Mouse (Mus musculus): ENCODE measurements around the gene Notch2. TPM values are rescaled to one million over a fixed set of nuclear protein-coding genes. Genes with fewer than 3 reads are reported as not detected.

The Notch2 gene
- polyA plus RNA-seq, 1 experiment from 2014 or later, result 11.5 TPM

DNA sequence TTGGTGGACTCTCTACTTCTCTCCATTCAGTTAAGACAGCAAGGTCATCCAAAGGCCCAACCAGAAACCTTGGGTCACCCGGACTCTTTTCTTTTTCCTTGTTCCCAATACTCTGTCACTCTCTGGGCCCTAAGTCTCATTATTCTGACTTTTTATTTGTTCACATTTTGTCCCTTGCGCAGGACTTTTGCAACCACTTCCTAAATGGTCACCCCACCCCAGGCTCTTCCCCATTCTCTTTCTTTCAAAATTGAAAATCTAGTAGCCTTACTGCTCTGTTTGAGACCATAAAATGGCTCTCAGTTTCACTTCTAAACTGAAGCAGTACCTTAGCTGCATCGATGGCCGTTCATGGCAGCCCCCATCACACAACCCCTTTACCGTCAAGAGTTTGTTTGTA is 18.5 kb upstream of the Notch2 start:
- 87% methylated on average over 5 of the region's 5 CpGs for WGBS
- no peak overlapping the region for H3K9ac ChIP-seq
- no peak for ATAC-seq (replicated peaks; ENCODE audit: insufficient number of reproducible peaks, insufficient read depth, low FRiP score, low read depth)

GRCm38 (mm10) chr3:97998349-97998748 is 15.0 kb upstream of the Notch2 start:
- no peaks in the 10 kb centered on the region for H3K9me3 ChIP-seq (replicated peaks)
- no peak overlapping the region for H3K27ac ChIP-seq
- no peak for ATAC-seq (replicated peaks; ENCODE audit: insufficient number of reproducible peaks, insufficient read depth, low FRiP score, low read depth)
- no peak overlapping the region for H3K9ac ChIP-seq
- WGBS, result 72% methylated on average over 4 of the region's 4 CpGs
- H3K4me3 ChIP-seq, result no peak overlapping the region
- H3K4me2 ChIP-seq, result no peak overlapping the region
- H3K4me1 ChIP-seq (replicated peaks), result no peaks in the 10 kb centered on the region
- H3K27me3 ChIP-seq, result no peaks in the 10 kb centered on the region
- no peaks in the 10 kb centered on the region for H3K36me3 ChIP-seq

More for the DNA sequence above, 18.5 kb upstream of the Notch2 start:
- H3K27me3 ChIP-seq, result no peaks in the 10 kb centered on the region
- no peak overlapping the region for H3K4me2 ChIP-seq
- H3K4me1 ChIP-seq (replicated peaks), result no peaks in the 10 kb centered on the region
- H3K4me3 ChIP-seq, result no peak overlapping the region
- H3K27ac ChIP-seq, result no peak overlapping the region
- H3K36me3 ChIP-seq, result no peaks in the 10 kb centered on the region
- no peaks in the 10 kb centered on the region for H3K9me3 ChIP-seq (replicated peaks)

DNA sequence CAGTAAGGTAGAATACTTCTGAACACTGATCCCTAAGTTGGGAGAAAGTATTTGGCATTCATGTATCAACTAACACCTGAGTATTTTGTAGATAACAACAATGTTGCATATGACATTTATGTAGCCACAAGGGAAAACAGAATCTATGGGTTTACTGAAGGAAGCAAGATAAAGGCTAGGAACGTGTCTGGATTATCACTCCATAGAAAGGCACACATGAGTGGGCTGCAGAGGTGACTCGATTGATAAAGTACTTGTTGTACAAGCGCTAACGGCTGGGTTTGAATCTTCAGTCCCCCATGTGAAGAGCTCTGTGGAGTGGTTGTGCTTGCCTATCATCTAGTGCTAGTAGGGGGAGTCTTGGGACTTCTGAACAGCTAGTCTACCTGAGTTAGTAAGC is 9.8 kb upstream of the Notch2 start:
- no peak overlapping the region for H3K27ac ChIP-seq
- H3K27me3 ChIP-seq, result peaks cover 6% of the 10 kb centered on the region; the same call in 1 of the 2 replicates
- no peaks in the 10 kb centered on the region for H3K36me3 ChIP-seq
- H3K4me3 ChIP-seq, result no peak overlapping the region
- no peak overlapping the region for H3K4me2 ChIP-seq
- H3K4me1 ChIP-seq (replicated peaks), result no peaks in the 10 kb centered on the region
- no peak overlapping the region for H3K9ac ChIP-seq
- ATAC-seq (replicated peaks; ENCODE audit: insufficient number of reproducible peaks, insufficient read depth, low FRiP score, low read depth), result no peak
- H3K9me3 ChIP-seq (replicated peaks), result no peaks in the 10 kb centered on the region
- WGBS, result 46% methylated on average over 4 of the region's 4 CpGs

DNA sequence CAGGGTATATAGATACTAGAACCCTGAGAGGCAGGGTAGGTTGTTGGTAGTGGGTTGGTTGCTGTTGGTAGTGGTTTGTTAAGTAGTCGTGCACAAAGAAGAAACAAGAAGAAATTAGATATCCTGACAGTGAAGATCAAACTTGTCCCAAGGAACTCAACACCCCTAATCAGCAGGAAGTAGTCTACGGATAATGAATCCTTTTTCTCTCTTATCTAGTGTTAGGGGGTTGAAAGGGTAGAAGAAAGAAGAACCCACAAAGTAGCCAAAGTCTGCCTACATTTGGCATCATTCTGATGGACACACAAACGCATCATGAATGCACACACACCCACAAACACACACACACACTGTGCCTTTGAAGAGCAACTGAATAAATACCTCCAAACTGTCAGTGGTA is 9.1 kb upstream of the Notch2 start:
- Histone ChIP-seq H3K9me3 (replicated peaks) (no peaks in the 10 kb centered on the region), H3K4me3 (no peak overlapping the region), H3K4me2 (no peak overlapping the region), H3K27ac (no peak overlapping the region), H3K36me3 (no peaks in the 10 kb centered on the region), H3K4me1 (replicated peaks) (no peaks in the 10 kb centered on the region), H3K9ac (no peak overlapping the region), H3K27me3 (peaks cover 6% of the 10 kb centered on the region; the same call in 1 of the 2 replicates)
- WGBS, result 47% methylated on average over 3 of the region's 3 CpGs
- ATAC-seq (replicated peaks; ENCODE audit: insufficient number of reproducible peaks, insufficient read depth, low FRiP score, low read depth), result no peak

DNA sequence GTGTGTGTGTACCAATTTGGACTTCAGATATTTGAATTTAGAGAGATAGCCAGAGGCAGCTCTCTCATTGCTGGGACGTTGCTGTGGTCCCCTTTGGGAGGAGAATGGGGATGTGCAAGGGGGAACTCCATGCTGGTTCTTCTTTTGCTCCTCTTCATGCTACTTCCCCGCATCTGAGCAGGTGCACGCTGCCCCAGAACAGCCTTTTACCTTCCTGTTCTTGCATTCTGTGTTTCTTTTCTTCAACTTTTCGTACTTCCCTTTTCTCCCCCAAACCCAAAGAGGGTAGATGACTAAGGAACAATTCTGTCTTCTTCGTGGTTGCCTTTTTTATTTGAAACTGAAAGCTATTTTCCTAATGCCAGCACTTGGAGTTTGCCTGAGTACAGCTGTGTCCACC is 8.0 kb upstream of the Notch2 start:
- no peak overlapping the region for H3K27ac ChIP-seq
- 69% methylated on average over 5 of the region's 5 CpGs for WGBS
- H3K36me3 ChIP-seq, result no peaks in the 10 kb centered on the region
- H3K4me2 ChIP-seq, result no peak overlapping the region
- H3K27me3 ChIP-seq, result peaks cover 6% of the 10 kb centered on the region; the same call in 1 of the 2 replicates
- H3K9ac ChIP-seq, result no peak overlapping the region
- ATAC-seq (replicated peaks; ENCODE audit: insufficient number of reproducible peaks, insufficient read depth, low FRiP score, low read depth), result no peak
- no peaks in the 10 kb centered on the region for H3K9me3 ChIP-seq (replicated peaks)
- H3K4me3 ChIP-seq, result no peak overlapping the region
- no peaks in the 10 kb centered on the region for H3K4me1 ChIP-seq (replicated peaks)

DNA sequence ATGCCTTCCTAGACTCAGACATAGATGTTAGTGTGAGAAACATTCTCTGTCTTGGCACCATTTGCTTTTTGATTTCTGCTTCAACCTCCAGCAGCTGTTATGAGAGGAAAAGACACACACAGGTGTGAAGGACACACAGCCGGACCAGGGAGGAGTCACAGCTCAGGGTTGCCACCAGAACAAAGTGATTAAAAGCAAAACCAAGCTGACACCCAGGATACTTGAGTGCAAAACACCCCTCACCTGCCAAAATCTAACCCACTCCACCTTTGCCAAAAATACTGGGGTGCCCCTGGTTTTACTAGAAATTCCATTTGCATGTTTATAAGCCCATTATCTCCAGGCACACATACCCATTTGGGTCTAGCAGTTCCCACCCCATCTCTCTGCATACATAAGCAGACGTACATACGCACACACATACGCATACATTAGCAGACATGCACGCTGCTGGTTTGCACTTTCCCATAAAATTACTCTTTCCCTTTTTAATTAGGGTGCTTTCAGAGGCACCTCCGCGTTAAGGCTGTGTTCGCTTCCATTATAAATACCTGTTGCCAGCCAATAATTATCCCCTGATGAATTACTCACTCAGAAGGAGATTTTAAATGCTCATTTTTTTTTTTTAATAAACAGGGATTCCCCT is 7.2 kb upstream of the Notch2 start:
- Histone ChIP-seq H3K9me3 (replicated peaks) (no peaks in the 10 kb centered on the region), H3K9ac (no peak overlapping the region), H3K4me1 (replicated peaks) (no peaks in the 10 kb centered on the region), H3K36me3 (no peaks in the 10 kb centered on the region), H3K4me3 (no peak overlapping the region), H3K27me3 (peaks cover 6% of the 10 kb centered on the region; the same call in 1 of the 2 replicates), H3K27ac (no peak overlapping the region), H3K4me2 (no peak overlapping the region)
- no peak for ATAC-seq (replicated peaks; ENCODE audit: insufficient number of reproducible peaks, insufficient read depth, low FRiP score, low read depth)
- WGBS, result 87% methylated on average over 8 of the region's 8 CpGs

DNA sequence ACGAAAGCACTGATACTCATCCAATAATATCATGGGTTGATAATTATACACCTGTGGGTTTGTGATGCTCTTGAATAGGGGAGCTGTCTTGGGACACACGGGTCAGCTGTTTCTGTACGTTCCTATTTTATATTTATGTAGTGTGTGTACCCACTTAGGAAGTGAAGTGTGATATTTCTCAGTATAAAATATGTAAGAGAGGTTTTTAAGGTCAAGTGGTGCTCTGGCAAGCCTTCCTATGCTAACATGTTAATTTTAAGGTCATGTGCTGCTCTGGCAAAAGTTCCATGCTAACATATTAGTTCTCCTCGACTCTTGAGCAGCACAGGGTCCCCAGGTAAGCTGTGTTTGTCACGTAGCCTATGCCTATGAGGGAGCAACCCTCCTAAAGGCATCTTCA is 6.4 kb upstream of the Notch2 start:
- no peak for ATAC-seq (replicated peaks; ENCODE audit: insufficient number of reproducible peaks, insufficient read depth, low FRiP score, low read depth)
- Histone ChIP-seq H3K27ac (no peak overlapping the region), H3K9ac (no peak overlapping the region), H3K9me3 (replicated peaks) (no peaks in the 10 kb centered on the region), H3K4me2 (no peak overlapping the region), H3K36me3 (no peaks in the 10 kb centered on the region), H3K4me3 (no peak overlapping the region), H3K4me1 (replicated peaks) (no peaks in the 10 kb centered on the region), H3K27me3 (peaks cover 6% of the 10 kb centered on the region; the same call in 1 of the 2 replicates)
- WGBS, result 83% methylated on average over 5 of the region's 5 CpGs

GRCm38 (mm10) chr3:98008143-98008542 is 5.2 kb upstream of the Notch2 start:
- peaks cover 6% of the 10 kb centered on the region; the same call in 1 of the 2 replicates for H3K27me3 ChIP-seq
- no peaks in the 10 kb centered on the region for H3K9me3 ChIP-seq (replicated peaks)
- no peak overlapping the region for H3K9ac ChIP-seq
- WGBS, result 76% methylated on average over 6 of the region's 6 CpGs
- no peak overlapping the region for H3K27ac ChIP-seq
- H3K4me3 ChIP-seq, result no peak overlapping the region
- no peak for ATAC-seq (replicated peaks; ENCODE audit: insufficient number of reproducible peaks, insufficient read depth, low FRiP score, low read depth)
- no peaks in the 10 kb centered on the region for H3K36me3 ChIP-seq
- peaks cover 4% of the 10 kb centered on the region; the same call in 1 of the 2 replicates for H3K4me1 ChIP-seq (replicated peaks)
- H3K4me2 ChIP-seq, result no peak overlapping the region

DNA sequence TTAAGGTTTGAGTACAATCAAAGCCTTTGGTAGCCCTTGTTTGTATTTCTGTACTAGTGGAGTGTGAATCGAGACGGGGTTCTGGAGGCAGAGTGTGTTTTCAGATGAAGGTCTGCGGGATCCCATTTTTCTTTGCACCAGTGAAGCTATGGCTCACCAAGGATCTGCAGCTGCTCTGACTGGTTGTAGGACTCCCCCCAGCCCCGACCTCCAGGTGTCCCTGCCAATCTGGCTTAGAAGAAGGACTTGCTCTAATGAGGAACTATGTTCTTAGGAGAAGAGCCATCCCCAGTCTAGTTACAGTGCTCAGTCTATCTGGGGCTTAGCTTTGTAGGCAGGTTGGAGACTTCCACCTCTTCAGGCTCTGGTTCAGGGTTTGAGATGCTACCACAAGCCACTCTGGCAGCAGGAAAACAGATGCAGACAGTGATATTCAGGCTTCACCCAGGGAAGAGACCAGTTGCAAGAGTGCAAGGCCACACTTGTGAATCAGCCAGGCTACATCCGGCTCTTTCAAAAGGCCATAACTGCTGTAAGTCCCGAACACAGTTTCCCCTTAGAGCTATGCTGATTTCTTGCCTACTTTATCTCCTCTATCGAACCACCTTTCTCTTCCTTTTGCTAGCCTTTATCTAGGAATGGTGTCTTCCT is 4.0 kb upstream of the Notch2 start:
- Histone ChIP-seq H3K36me3 (no peaks in the 10 kb centered on the region), H3K4me3 (no peak overlapping the region), H3K4me1 (replicated peaks) (peaks cover 4% of the 10 kb centered on the region; the same call in 1 of the 2 replicates), H3K27me3 (peaks cover 6% of the 10 kb centered on the region; the same call in 1 of the 2 replicates), H3K4me2 (no peak overlapping the region), H3K27ac (no peak overlapping the region), H3K9me3 (replicated peaks) (no peaks in the 10 kb centered on the region), H3K9ac (no peak overlapping the region)
- WGBS, result 64% methylated on average over 7 of the region's 7 CpGs
- no peak for ATAC-seq (replicated peaks; ENCODE audit: insufficient number of reproducible peaks, insufficient read depth, low FRiP score, low read depth)

DNA sequence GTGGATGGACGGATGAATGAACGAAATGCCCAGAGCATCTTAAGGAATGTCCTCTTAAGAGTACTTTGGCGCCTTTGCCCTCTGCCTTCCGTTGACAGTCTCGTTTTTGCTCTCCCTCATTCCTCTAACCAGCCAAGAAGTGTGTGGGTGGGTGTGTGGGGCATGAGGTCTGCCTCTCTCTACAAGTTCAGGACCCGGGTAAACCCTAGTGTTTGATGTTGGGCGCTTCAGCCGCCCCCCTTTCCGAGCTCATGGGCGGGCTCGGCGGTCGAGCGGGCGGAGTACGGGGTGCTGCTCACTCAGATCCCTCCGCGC is 284 bp upstream of the Notch2 start:
- Histone ChIP-seq H3K4me2 (peak overlapping the region; percentile 83), H3K9me3 (replicated peaks) (no peaks in the 10 kb centered on the region), H3K4me1 (replicated peaks) (peaks cover 38% of the 10 kb centered on the region), H3K4me3 (peak overlapping the region; percentile 86), H3K27me3 (no peaks in the 10 kb centered on the region), H3K36me3 (no peaks in the 10 kb centered on the region), H3K9ac (peak overlapping the region; percentile 67), H3K27ac (no peak overlapping the region; the same call in 1 of the 2 replicates)
- ATAC-seq (replicated peaks; ENCODE audit: insufficient number of reproducible peaks, insufficient read depth, low FRiP score, low read depth), result no peak
- under 1% methylated on average over 18 of the region's 18 CpGs for WGBS

- peaks cover 62% of the 10 kb centered on the region for H3K4me1 ChIP-seq (replicated peaks)
- WGBS, result 52% methylated on average over 14 of the region's 14 CpGs
- no peaks in the 10 kb centered on the region for H3K27me3 ChIP-seq
- no peak for ATAC-seq (replicated peaks; ENCODE audit: insufficient number of reproducible peaks, insufficient read depth, low FRiP score, low read depth)
- H3K4me3 ChIP-seq, result peak overlapping the region; percentile 86
- no peaks in the 10 kb centered on the region for H3K36me3 ChIP-seq
- H3K9ac ChIP-seq, result 0 out of 2 replicates have a peak overlapping the region, but pooled peaks have one; percentile 93
- no peaks in the 10 kb centered on the region for H3K9me3 ChIP-seq (replicated peaks)
- peak overlapping the region; percentile 83 for H3K4me2 ChIP-seq
- H3K27ac ChIP-seq, result peak overlapping the region; percentile 23
These were observed 2.2 kb downstream of the Notch2 start for GRCm38 (mm10) chr3:98015205-98016171.
